Mouse (Mus musculus) layer of hippocampus, adult 9-10 months (tissue): ENCODE data around the gene Cep85l.

Source experiments
- DNase-seq: peaks from one replicate; pipeline ENCODE4 v3.0.0; 2022; ENCODE audit warnings: low spot score

Gene Cep85l

DNA sequence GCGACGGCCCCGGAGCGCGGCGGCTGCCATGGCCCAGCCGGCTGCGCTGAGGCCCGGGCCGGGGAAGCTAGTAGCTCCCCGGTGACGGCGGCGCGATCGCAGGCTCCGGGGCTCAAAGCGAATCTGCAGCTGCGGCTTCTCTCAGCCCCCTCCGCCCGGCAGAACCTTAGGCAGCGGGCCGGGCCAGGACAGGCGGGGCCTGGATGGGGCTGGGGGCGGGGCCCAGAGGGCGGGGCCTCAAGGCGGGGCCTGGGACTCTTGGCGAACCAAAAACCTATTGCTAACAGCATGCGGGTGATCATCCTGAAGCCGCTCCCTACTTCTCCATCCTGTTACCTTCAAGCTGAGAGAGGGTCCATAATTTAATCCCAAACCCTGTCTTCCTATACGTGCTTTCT is at the start of gene Cep85l:
TSS of gene Cep85l (minus strand) at position 239 of the 398 bp plus-strand sequence.
- DNase-seq: peak; percentile 57

GRCm38 (mm10) chr10:53428695-53429447 is 49.1 kb upstream of the Cep85l start:
- no peak for DNase-seq

DNA sequence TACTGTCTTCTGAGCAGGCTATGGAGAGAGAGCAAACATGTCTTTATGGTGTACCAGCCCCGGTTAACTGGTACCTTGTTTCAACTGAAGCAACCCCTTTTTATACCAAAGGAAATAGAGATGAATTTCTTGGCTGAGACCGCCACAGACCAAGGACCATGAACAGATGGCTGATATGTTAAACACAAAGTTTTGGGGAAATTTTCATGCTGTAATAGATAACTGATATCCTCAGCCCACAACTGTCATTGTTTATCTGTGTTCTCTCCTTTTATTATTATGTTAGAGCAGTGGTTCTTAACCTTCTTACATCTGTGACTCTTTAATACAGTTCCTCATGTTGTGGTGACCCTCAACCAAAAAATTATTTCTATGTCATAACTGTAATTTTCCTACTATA is 46.8 kb upstream of the Cep85l start:
- DNase-seq: no peak

GRCm38 (mm10) chr10:53423091-53423490 is 43.3 kb upstream of the Cep85l start:
- no peak for DNase-seq

- no peak for DNase-seq
Measured at GRCm38 (mm10) chr10:53422206-53422605, 42.5 kb upstream of the Cep85l start.

DNA sequence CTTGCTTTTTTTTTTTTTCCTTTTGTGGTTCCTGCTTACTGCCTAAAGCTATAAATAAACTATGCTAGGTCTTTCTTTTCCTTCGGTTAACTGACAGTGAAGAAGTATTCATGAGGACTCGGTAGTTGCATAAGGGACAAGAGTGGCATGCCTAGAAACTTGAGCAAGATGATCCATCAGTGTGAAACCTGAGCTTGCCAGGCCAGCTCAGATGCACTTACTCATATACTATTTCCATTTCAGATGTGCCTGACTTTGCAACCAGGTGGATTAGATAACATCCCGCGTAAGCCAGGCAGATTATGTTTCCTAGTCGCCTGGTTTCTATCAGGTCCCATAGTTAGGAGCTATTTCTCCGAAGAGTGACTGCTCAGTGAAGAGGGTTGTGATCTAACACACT is 41.9 kb upstream of the Cep85l start:
- no peak for DNase-seq

GRCm38 (mm10) chr10:53420069-53420468 is 40.3 kb upstream of the Cep85l start:
- no peak for DNase-seq

DNA sequence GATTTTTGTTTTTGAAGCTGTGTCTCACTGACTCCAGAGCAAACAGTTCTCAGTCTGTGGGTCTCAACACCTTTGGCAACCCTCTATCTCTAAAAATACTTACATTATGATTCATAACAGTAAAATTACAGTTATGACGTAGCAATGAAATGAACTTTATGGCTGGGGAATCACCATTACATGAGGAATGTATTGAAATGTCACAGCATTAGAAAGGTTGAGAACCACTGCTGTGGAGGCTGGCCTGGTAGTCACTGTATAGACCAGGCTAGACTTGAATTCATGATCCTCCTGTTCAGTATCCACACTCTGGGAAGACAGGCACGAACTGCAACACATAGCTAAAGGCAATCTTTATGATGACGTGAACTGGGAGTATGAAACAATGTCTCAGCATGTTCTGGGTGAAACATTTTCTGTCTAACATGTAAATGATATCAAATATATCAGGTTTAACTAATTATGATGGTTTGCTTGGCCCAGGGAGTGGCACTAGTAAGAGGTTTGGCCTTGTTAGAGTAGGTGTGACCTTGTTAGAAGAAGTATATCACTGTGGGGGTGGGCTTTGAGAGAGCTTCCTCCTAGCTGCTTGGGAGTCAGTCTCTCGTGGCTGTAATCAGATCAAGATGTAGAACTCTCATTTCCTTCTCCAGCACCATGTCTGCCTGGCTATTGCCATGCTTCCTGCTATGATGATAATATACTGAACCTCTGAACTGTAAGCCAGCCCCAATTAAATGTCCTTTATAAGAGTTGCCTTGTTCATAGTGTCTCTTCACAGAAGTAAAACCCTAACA is 39.6 kb upstream of the Cep85l start:
- no peak for DNase-seq

GRCm38 (mm10) chr10:53417015-53417414 is 37.3 kb upstream of the Cep85l start:
- no peak for DNase-seq

DNA sequence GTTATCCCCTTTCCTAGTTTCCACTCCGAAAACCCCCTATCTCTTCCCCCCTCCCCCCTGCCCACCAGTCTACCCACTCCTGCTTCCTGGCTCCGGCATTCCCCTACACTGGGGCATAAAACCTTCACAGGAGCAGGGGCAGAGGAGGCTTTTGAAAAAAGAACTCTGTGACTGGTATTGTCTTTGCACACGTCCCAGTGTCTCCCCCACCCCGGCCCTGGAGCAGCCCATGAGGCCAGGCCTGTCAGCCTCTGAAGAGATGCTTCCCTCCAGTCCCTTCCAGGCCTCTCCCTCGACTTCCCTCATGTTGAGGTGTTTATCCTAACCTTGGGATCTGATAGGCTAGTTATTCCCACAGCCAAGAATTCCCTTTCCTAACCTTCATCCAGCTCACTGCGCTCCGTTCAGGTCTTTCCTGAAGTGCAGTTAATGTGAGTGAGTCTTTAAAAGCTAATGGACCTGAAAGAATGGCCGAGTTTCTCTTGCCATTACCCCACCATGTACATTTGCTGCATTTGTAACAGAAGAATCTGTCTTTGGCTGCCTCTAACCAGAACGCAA is 36.5 kb upstream of the Cep85l start:
- DNase-seq: no peak

GRCm38 (mm10) chr10:53415252-53415651 is 35.5 kb upstream of the Cep85l start:
- DNase-seq: no peak

- no peak for DNase-seq
Measured at GRCm38 (mm10) chr10:53414092-53415085, 34.6 kb upstream of the Cep85l start.

GRCm38 (mm10) chr10:53412936-53413335 is 33.2 kb upstream of the Cep85l start:
- no peak for DNase-seq

GRCm38 (mm10) chr10:53412165-53412564 is 32.4 kb upstream of the Cep85l start:
- no peak for DNase-seq

DNA sequence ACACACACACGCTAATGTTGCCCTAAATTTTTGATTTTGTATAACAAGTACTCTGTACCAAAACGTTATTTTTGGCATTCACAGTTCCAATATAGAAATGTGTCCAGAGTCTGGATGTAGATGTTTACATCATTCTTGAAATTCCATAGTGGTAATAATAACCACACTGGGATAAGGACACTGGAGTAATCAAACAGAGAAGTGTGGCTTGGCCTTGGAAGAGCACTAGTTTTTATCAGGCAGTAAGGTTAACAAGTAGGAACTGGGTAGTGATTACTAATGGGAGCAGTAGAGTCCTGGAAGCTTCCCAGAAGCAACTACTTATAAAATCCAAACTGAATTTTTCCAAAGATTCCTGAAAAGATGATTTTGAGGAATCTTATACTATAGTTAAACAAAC is 31.1 kb upstream of the Cep85l start:
- no peak for DNase-seq

DNA sequence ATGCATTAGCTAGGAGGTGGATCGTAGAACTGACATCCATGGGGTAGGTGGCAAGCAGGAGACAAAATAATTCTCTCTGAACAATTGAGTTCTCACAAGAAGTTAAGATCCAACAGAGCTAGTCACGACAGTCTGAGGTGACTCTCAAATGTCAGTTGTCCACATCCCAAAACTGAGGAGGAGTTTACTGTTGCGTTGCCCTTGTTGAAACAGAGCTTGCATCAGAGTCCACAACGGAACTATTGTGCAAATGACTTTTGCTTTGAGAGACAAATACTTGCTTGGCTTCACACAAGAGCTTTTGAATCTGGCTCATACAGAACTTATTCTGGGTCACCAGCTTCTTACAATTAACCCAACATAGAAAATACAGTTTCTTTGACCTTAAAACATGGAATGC is 27.7 kb upstream of the Cep85l start:
- no peak for DNase-seq

- DNase-seq: no peak
Measured at GRCm38 (mm10) chr10:53406845-53407244, 27.1 kb upstream of the Cep85l start.

GRCm38 (mm10) chr10:53402293-53402692 is 22.5 kb upstream of the Cep85l start:
- DNase-seq: no peak

- DNase-seq: no peak
Measured at GRCm38 (mm10) chr10:53399053-53399452, 19.3 kb upstream of the Cep85l start.

DNA sequence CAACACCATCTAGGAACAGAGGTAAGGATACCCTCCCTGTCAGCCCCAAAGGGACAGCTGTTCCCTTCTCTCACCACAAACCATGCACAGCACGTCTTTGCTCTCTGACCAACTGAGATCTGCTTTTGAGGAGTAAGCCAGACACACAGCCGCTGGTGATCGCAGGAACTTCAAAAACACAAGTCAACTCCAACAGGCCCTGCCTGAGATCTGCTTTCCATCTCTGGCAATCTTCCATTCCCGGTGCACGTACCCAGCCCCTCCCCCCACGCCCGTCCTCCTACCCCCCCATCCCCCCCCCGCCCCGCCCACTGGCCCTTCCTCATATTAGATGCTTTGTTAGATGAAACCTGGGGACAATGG is 18.8 kb upstream of the Cep85l start:
- no peak for DNase-seq

GRCm38 (mm10) chr10:53397846-53398539 is 18.2 kb upstream of the Cep85l start:
- no peak for DNase-seq
